Mouse (Mus musculus) thymus, adult 2 months (tissue): ENCODE data around the gene Sez6l. TPM values are rescaled to one million over a fixed set of nuclear protein-coding genes. Genes with fewer than 3 reads are reported as not detected.

Experiments
- DNase-seq: peaks from one replicate; pipeline ENCODE4 v3.0.0; 2021
- H3K27ac ChIP-seq: fragments of 200-500 bp; 2 replicates; pipeline ENCODE4 v1.5.1; 2012; ENCODE audit warnings: low read length, control low read depth; ENCODE audit not compliant: control insufficient read depth, insufficient read depth
- H3K27me3 ChIP-seq: fragments of 200-500 bp; 2 replicates; pipeline ENCODE4 v1.6.1; 2012; ENCODE audit warnings: mild to moderate bottlenecking, low read length, moderate library complexity, mixed read lengths; ENCODE audit not compliant: control insufficient read depth, insufficient read depth
- H3K36me3 ChIP-seq: fragments of 200-500 bp; 2 replicates; pipeline ENCODE4 v1.6.1; 2012; ENCODE audit warnings: mild to moderate bottlenecking, low read length, moderate library complexity; ENCODE audit not compliant: control insufficient read depth, insufficient read depth
- H3K4me1 ChIP-seq: fragments of 200-500 bp; replicated peaks from 2 replicates; pipeline ENCODE4 v1.6.1; 2012; ENCODE audit warnings: low read length; ENCODE audit not compliant: control insufficient read depth, insufficient read depth
- H3K4me3 ChIP-seq: fragments of 200-500 bp; 2 replicates; pipeline ENCODE4 v1.5.1; 2012; ENCODE audit warnings: mild to moderate bottlenecking, low read length, control low read depth, moderate library complexity; ENCODE audit not compliant: control insufficient read depth, insufficient read depth
- CTCF ChIP-seq: fragments of 200-500 bp; IDR thresholded peaks from 2 replicates; pipeline ENCODE4 v1.5.1; 2012; ENCODE audit warnings: mild to moderate bottlenecking, control low read depth, low read length, moderate library complexity, borderline replicate concordance; ENCODE audit not compliant: control insufficient read depth, poor library complexity, insufficient read depth; ENCODE audit errors: extremely low read depth
- POLR2A ChIP-seq: fragments of 200-500 bp; IDR thresholded peaks from 2 replicates; pipeline ENCODE4 v1.6.1; 2012; ENCODE audit warnings: mild to moderate bottlenecking, low read length, control low read depth, moderate library complexity; ENCODE audit not compliant: control insufficient read depth, poor library complexity, insufficient read depth; ENCODE audit errors: extremely low read depth
- WGBS: fragments of 180-500 bp; shearing (Covaris S2); methylation state at CpG from one replicate; pipeline ENCODE4 v1.1.7; 2018; 5-methylcytosine and 5-hydroxymethylcytosine counted together
- polyA plus RNA-seq: library from polyadenylated mRNA; depleted of rRNA; stranded (reverse); fragments of >200 nt; gene quantifications from 2 replicates; pipeline ENCODE4 v1.2.3, GENCODE M21; 2012

Sez6l gene
- polyA plus RNA-seq, 1 experiment, result 1.8 TPM

- TF ChIP-seq POLR2A (no peak), CTCF (peak; percentile 70; the same call in 1 of the 2 replicates)
- no peaks in the 10 kb centered on the region for H3K4me1 ChIP-seq
- no peaks in the 10 kb centered on the region for H3K36me3 ChIP-seq
- H3K27ac ChIP-seq, result no peak overlapping the region
- 76% methylated on average over 8 of the region's 8 CpGs for WGBS
- H3K4me3 ChIP-seq, result no peak overlapping the region
- peak; percentile 16 for DNase-seq
- no peaks in the 10 kb centered on the region for H3K27me3 ChIP-seq
Measured at GRCm38 (mm10) chr5:112532210-112532609, 44.8 kb downstream of the Sez6l start.

- TF ChIP-seq CTCF, result no peak
- no peak for TF ChIP-seq POLR2A
- H3K36me3 ChIP-seq, result no peaks in the 10 kb centered on the region
- WGBS, result 86% methylated on average over 8 of the region's 8 CpGs
- DNase-seq, result no peak
- no peaks in the 10 kb centered on the region for H3K4me1 ChIP-seq
- H3K4me3 ChIP-seq, result no peak overlapping the region
- no peaks in the 10 kb centered on the region for H3K27me3 ChIP-seq
- H3K27ac ChIP-seq, result no peak overlapping the region
Measured at GRCm38 (mm10) chr5:112531111-112531510, 45.9 kb downstream of the Sez6l start.

GRCm38 (mm10) chr5:112526936-112527335 is 50.0 kb downstream of the Sez6l start:
- H3K36me3 ChIP-seq, result no peaks in the 10 kb centered on the region
- TF ChIP-seq POLR2A (no peak), CTCF (no peak)
- H3K27ac ChIP-seq, result no peak overlapping the region
- H3K4me1 ChIP-seq, result no peaks in the 10 kb centered on the region
- 88% methylated on average over 19 of the region's 19 CpGs for WGBS
- no peak overlapping the region for H3K4me3 ChIP-seq
- H3K27me3 ChIP-seq, result no peaks in the 10 kb centered on the region
- DNase-seq, result no peak

- TF ChIP-seq POLR2A (no peak), CTCF (no peak)
- Histone ChIP-seq H3K27ac (no peak overlapping the region), H3K36me3 (no peaks in the 10 kb centered on the region), H3K4me1 (no peaks in the 10 kb centered on the region), H3K27me3 (no peaks in the 10 kb centered on the region), H3K4me3 (no peak overlapping the region)
- WGBS, result 76% methylated on average over 7 of the region's 7 CpGs
- DNase-seq, result no peak
Measured at GRCm38 (mm10) chr5:112526435-112526834, 50.5 kb downstream of the Sez6l start.

GRCm38 (mm10) chr5:112525980-112526379 is 51.0 kb downstream of the Sez6l start:
- H3K4me1 ChIP-seq, result no peaks in the 10 kb centered on the region
- whole genome bisulfite sequencing, result 84% methylated on average over 3 of the region's 3 CpGs
- H3K4me3 ChIP-seq, result no peak overlapping the region
- no peaks in the 10 kb centered on the region for H3K27me3 ChIP-seq
- no peak for TF ChIP-seq CTCF
- no peak for TF ChIP-seq POLR2A
- H3K36me3 ChIP-seq, result no peaks in the 10 kb centered on the region
- DNase-seq, result no peak
- no peak overlapping the region for H3K27ac ChIP-seq

- Histone ChIP-seq H3K36me3 (no peaks in the 10 kb centered on the region), H3K4me3 (no peak overlapping the region), H3K27me3 (no peaks in the 10 kb centered on the region), H3K27ac (no peak overlapping the region), H3K4me1 (no peaks in the 10 kb centered on the region)
- WGBS, result 51% methylated on average over 5 of the region's 5 CpGs
- no peak for DNase-seq
- TF ChIP-seq POLR2A (no peak), CTCF (no peak)
Measured at GRCm38 (mm10) chr5:112525271-112525670, 51.7 kb downstream of the Sez6l start.

- Histone ChIP-seq H3K4me3 (no peak overlapping the region), H3K4me1 (no peaks in the 10 kb centered on the region), H3K27me3 (no peaks in the 10 kb centered on the region), H3K36me3 (no peaks in the 10 kb centered on the region), H3K27ac (no peak overlapping the region)
- TF ChIP-seq POLR2A (no peak), CTCF (no peak)
- WGBS, result 96% methylated on average over 2 of the region's 2 CpGs
- DNase-seq, result no peak
Measured at GRCm38 (mm10) chr5:112523796-112524195, 53.2 kb downstream of the Sez6l start.
